Mouse (Mus musculus) left cerebral cortex, adult 9 months (tissue): ENCODE results near the gene Mageb4.
"Not testable (repeated sequence)": the region's sequence is repeated elsewhere in the genome, so short reads cannot be mapped to it uniquely, and the experiment has no call there.

Experiments
- DNase-seq, 2 experiments: peaks; one replicate each; pipeline ENCODE4 v3.0.0; 2022; ENCODE audit warnings: low spot score in 2 of 2

The Mageb4 gene

GRCm38 (mm10) chrX:86304993-86305392, at the start of gene Mageb4:
Mageb4 (minus strand) TSS chrX:86305093.
- DNase-seq, result not testable (repeated sequence)

GRCm38 (mm10) chrX:86284597-86284996, 20.3 kb downstream of the Mageb4 start:
- not testable (repeated sequence) for DNase-seq

- DNase-seq, result not testable (repeated sequence)
Observed at GRCm38 (mm10) chrX:86245950-86246349, 58.9 kb downstream of the Mageb4 start.

- no peak for DNase-seq
Observed at GRCm38 (mm10) chrX:86237246-86237645, 67.6 kb downstream of the Mageb4 start.
